Mouse (Mus musculus): Measurements from ENCODE around the gene Tgif1. TPM values are rescaled to one million over a fixed set of nuclear protein-coding genes. Genes with fewer than 3 reads are reported as not detected.

The Tgif1 gene
- total and polyA plus RNA-seq, 3 experiments, result 44.5 to 74.4 (median 70.6) TPM

DNA sequence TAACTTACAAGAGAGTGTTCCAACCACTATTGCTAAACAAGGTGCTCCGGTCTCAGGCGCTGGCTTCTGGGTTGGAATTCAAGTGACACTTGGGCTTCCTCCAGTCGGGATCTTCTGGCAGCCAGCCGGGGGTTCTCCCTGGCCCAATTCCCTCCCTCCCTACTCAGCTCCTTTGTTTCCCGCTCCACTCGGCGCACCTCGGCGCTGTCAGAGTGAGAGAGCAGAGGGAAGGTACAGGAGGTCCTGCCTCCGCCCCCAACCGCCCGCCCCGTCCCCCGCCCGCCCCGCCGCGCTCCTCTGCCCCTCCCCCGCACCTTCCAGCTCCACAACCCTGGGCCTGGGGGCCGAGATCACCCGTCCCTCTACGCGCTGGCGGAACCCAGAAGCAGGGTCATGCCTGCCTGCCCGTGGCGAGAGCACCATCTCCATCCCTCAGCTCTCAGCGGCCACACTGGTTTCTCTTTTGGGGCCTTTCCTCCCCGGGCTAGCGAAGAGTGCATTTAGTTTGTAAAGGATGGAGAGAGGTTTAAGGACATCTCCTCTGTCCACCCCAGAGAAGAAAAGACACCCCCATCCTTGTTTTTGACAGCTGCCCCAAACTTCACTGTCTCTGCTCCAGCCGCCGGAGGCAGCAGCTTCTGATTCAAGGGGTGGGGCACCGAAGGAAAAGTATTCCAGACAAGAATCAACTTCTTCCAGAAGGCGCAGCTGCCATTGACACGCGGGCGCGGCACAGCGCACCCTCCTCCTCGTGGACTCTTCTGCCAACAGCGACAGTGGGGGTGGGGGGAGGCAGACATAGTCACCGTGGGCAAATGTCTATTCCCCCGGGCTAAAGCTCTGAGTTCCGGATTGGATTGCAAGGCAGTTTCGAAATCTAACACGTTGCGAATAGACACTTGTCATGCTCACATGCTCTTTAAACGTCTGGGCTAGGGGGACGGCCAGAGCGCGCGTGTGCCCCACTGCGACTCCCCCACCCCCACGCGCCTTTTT is 2.1 kb downstream of the Tgif1 start:
- peaks cover 1 to 20% of the 10 kb centered on the region in 2 experiments for H3K36me3 ChIP-seq (replicated peaks in 1 of 2; ENCODE audit: control insufficient read depth in 1 of 2, insufficient read depth in 1 of 2, low read length in 1 of 2)
- DNase-seq (ENCODE audit: extremely low read depth), result peak; percentile 92
- H3K79me2 ChIP-seq (replicated peaks; ENCODE audit: control insufficient read depth, extremely low read depth, insufficient read depth, poor library complexity, severe bottlenecking), result peaks cover 69% of the 10 kb centered on the region
- no peaks in the 10 kb centered on the region for H3K9me3 ChIP-seq (replicated peaks; ENCODE audit: low read length)
- H3K4me3 ChIP-seq (replicated peaks in 1 of 3; ENCODE audit: low read depth in 2 of 3, low read length in 2 of 3, poor library complexity in 1 of 3), result peak overlapping the region; percentile 83 to 94 (median 93)
- H3K4me1 ChIP-seq (ENCODE audit: control insufficient read depth in 1 of 2, insufficient read depth in 2 of 2), result peaks cover 0 to 12% of the 10 kb centered on the region in 2 experiments; a peak in 3 of 4 replicates
- H3K27me3 ChIP-seq (replicated peaks), result no peaks in the 10 kb centered on the region
- dilution Hi-C loops (cut with MboI; ENCODE audit: extremely low pct_ligation_motif_present, extremely low pct_unique_long_range_greater_than_20kb, low sequenced_read_pairs), result no loop called here
- in situ Hi-C loops (cut with MboI; ENCODE audit: low pct_ligation_motif_present, low pct_unique_long_range_greater_than_20kb, low sequenced_read_pairs), result loop anchor here (5.0 kb wide), 1 partner anchor 61 kb away; no protein-coding TSS in a partner anchor
- peak overlapping the region; percentile 94 for H3K27ac ChIP-seq (ENCODE audit: insufficient read depth, low read depth)
- peak overlapping the region; percentile 98 for H3K9ac ChIP-seq (ENCODE audit: insufficient read depth, low read depth)
- H3K4me2 ChIP-seq (ENCODE audit: insufficient read depth, low read depth, poor library complexity, severe bottlenecking), result peak overlapping the region; percentile 55
- peak; percentile 41 for TF ChIP-seq UBTF (IDR thresholded peaks at IDR 0.05; ENCODE audit: low read depth, low read length)
- TF ChIP-seq KAT2A (IDR thresholded peaks at IDR 0.05; ENCODE audit: insufficient replicate concordance, low read length), result peak; percentile 69; the same call in 1 of the 2 replicates
- peak; percentile 87 for TF ChIP-seq TBP (conservative IDR thresholded peaks at IDR 0.05; ENCODE audit: low read depth, low read length)
- TF ChIP-seq MXI1 (IDR thresholded peaks at IDR 0.05; ENCODE audit: low read depth, low read length), result peak; percentile 99
- no peak for TF ChIP-seq USF2 (conservative IDR thresholded peaks at IDR 0.05; ENCODE audit: low read depth, low read length)
- peak; percentile 31; the same call in 1 of the 2 replicates for TF ChIP-seq EP300 (IDR thresholded peaks at IDR 0.05; ENCODE audit: low read length)
- peak; percentile 66; the same call in 1 of the 2 replicates for TF ChIP-seq MAFK (IDR thresholded peaks at IDR 0.05; ENCODE audit: insufficient replicate concordance, low read length)
- TF ChIP-seq CHD2 (IDR thresholded peaks at IDR 0.05; ENCODE audit: low read length), result peak; percentile 92
- TF ChIP-seq ZKSCAN1 (IDR thresholded peaks at IDR 0.05; ENCODE audit: borderline replicate concordance, low read depth, low read length), result no peak
- peak; percentile 82 for TF ChIP-seq MEF2A (IDR thresholded peaks at IDR 0.05; ENCODE audit: borderline replicate concordance, low read depth, low read length)
- 0 out of 2 replicates have a peak, but pooled peaks have one; percentile 40 for TF ChIP-seq JUND (conservative IDR thresholded peaks at IDR 0.05; ENCODE audit: low read depth, low read length)
- peak; percentile 82 for TF ChIP-seq NELFE (IDR thresholded peaks at IDR 0.05; ENCODE audit: low read depth, low read length)
- peak; percentile 67; the same call in 1 of the 2 replicates for TF ChIP-seq MAZ (IDR thresholded peaks at IDR 0.05; ENCODE audit: low read depth, low read length)
- TF ChIP-seq ELF1 (IDR thresholded peaks at IDR 0.05; ENCODE audit: low read depth, low read length), result peak; percentile 72
- TF ChIP-seq HCFC1 (IDR thresholded peaks at IDR 0.05; ENCODE audit: low read depth, low read length), result peak; percentile 33
- TF ChIP-seq GABPA (IDR thresholded peaks at IDR 0.05; ENCODE audit: insufficient replicate concordance, low read depth, low read length), result no peak
- TF ChIP-seq CHD1 (IDR thresholded peaks at IDR 0.05; ENCODE audit: low read depth, low read length), result peak; percentile 65; the same call in 1 of the 2 replicates
- peak; percentile 93; the same call in 1 of the 2 replicates for TF ChIP-seq SIN3A (IDR thresholded peaks at IDR 0.05; ENCODE audit: low read length)
- TF ChIP-seq RAD21 (IDR thresholded peaks at IDR 0.05; ENCODE audit: low read depth, low read length), result no peak
- TF ChIP-seq PAX5 (IDR thresholded peaks at IDR 0.05; ENCODE audit: low read length), result no peak
- TF ChIP-seq ZMIZ1 (IDR thresholded peaks at IDR 0.05; ENCODE audit: low read depth, low read length), result peak; percentile 87
- peak; percentile 99 for TF ChIP-seq MYC (IDR thresholded peaks at IDR 0.05; ENCODE audit: low read depth, low read length)
- TF ChIP-seq IRF4 (IDR thresholded peaks at IDR 0.05; ENCODE audit: low read depth, low read length), result peak; percentile 88
- TF ChIP-seq POLR2A (IDR thresholded peaks at IDR 0.05; ENCODE audit: low read depth, low read length), result peak; percentile 83
- no peak; the same call in 1 of the 2 replicates for TF ChIP-seq USF1 (IDR thresholded peaks at IDR 0.05; ENCODE audit: low read depth, low read length)
- TF ChIP-seq NRF1 (IDR thresholded peaks at IDR 0.05; ENCODE audit: low read depth, low read length), result no peak; the same call in 1 of the 2 replicates
- TF ChIP-seq MAX (IDR thresholded peaks at IDR 0.05; ENCODE audit: low read length), result peak; percentile 97
- no peak; the same call in 1 of the 2 replicates for TF ChIP-seq SMC3 (IDR thresholded peaks at IDR 0.05; ENCODE audit: low read depth, low read length)
- TF ChIP-seq ETS1 (conservative IDR thresholded peaks at IDR 0.05; ENCODE audit: low read depth, low read length), result peak; percentile 90
- TF ChIP-seq ZC3H11A (IDR thresholded peaks at IDR 0.05; ENCODE audit: low read depth, low read length), result no peak
- no peak for TF ChIP-seq CTCF (conservative IDR thresholded peaks at IDR 0.05 in 1 of 2, IDR thresholded peaks at IDR 0.05 in 1 of 2; ENCODE audit: low read depth in 2 of 2, low read length in 2 of 2)
- TF ChIP-seq JUN (IDR thresholded peaks at IDR 0.05; ENCODE audit: insufficient read depth, low read depth, low read length), result 0 out of 2 replicates have a peak, but pooled peaks have one; percentile 21
- 0 out of 2 replicates have a peak, but pooled peaks have one; percentile 40 for TF ChIP-seq E2F4 (IDR thresholded peaks at IDR 0.05; ENCODE audit: insufficient replicate concordance, low read depth, low read length)
- TF ChIP-seq TCF12 (IDR thresholded peaks at IDR 0.05; ENCODE audit: low read depth, low read length), result peak; percentile 76
- TF ChIP-seq RCOR1 (conservative IDR thresholded peaks at IDR 0.05; ENCODE audit: low read depth, low read length), result 0 out of 2 replicates have a peak, but pooled peaks have one; percentile 57
- no peak for TF ChIP-seq ZNF384 (IDR thresholded peaks at IDR 0.05; ENCODE audit: low read depth, low read length)

Data from CH12.LX (cell line).